Mouse (Mus musculus) testis, adult 2 months (tissue): Measurements from ENCODE around the gene Slc46a2.

Experiments used
- CTCF ChIP-seq: fragments of 200-500 bp; IDR thresholded peaks from 2 replicates; pipeline ENCODE4 v1.5.1; 2012; ENCODE audit warnings: low read depth, mild to moderate bottlenecking, inconsistent platforms, low read length, moderate library complexity; ENCODE audit not compliant: control insufficient read depth, insufficient read depth, insufficient replicate concordance
- POLR2A ChIP-seq: fragments of 200-500 bp; IDR thresholded peaks from 2 replicates; pipeline ENCODE4 v1.6.1; 2012; ENCODE audit warnings: low read depth, mild to moderate bottlenecking, inconsistent platforms, low read length, moderate library complexity; ENCODE audit not compliant: control insufficient read depth

- no peak for TF ChIP-seq POLR2A
- TF ChIP-seq CTCF = no peak
Observed at GRCm38 (mm10) chr4:59960610-59961009, 45.8 kb upstream of the Slc46a2 start, which contains the start of gene Mup4.
